Mouse (Mus musculus) midbrain, embryonic 12.5 days (tissue): ENCODE data around the gene AC140267.1. TPM values are rescaled to one million over a fixed set of nuclear protein-coding genes. Genes with fewer than 3 reads are reported as not detected.

Source experiments
- ATAC-seq: fragments of 200-750 bp; cut with Nextera tagmentation; 2 replicates; pipeline ENCODE4 v1.8.0; 2017; ENCODE audit warnings: low read depth, moderate TSS enrichment, moderate library complexity; ENCODE audit not compliant: low FRiP score
- H3K27ac ChIP-seq: fragments of 300-500 bp; sonication (generic); replicated peaks from 2 replicates; pipeline ENCODE4 v1.5.1; 2016; ENCODE audit warnings: mild to moderate bottlenecking
- H3K27me3 ChIP-seq: fragments of 300-500 bp; sonication (generic); 2 replicates; pipeline ENCODE4 v1.6.1; 2016; ENCODE audit warnings: mild to moderate bottlenecking
- H3K36me3 ChIP-seq: fragments of 300-500 bp; sonication (generic); 2 replicates; pipeline ENCODE4 v1.6.1; 2016
- H3K4me1 ChIP-seq: fragments of 300-500 bp; sonication (generic); 2 replicates; pipeline ENCODE4 v1.6.1; 2016
- H3K4me2 ChIP-seq: fragments of 300-500 bp; sonication (generic); replicated peaks from 2 replicates; pipeline ENCODE4 v1.6.1; 2016; ENCODE audit warnings: mild to moderate bottlenecking, moderate library complexity
- H3K4me3 ChIP-seq: fragments of 300-500 bp; sonication (generic); 2 replicates; pipeline ENCODE4 v1.5.1; 2016; ENCODE audit warnings: mild to moderate bottlenecking
- H3K9ac ChIP-seq: fragments of 300-500 bp; sonication (generic); replicated peaks from 2 replicates; pipeline ENCODE4 v1.6.1; 2016; ENCODE audit warnings: mild to moderate bottlenecking, moderate library complexity
- H3K9me3 ChIP-seq: fragments of 300-500 bp; sonication (generic); 2 replicates; pipeline ENCODE4 v1.6.1; 2016; ENCODE audit warnings: mild to moderate bottlenecking
- WGBS: fragments of 180-500 bp; shearing (Covaris S2); methylation state at CpG from one replicate; pipeline ENCODE4 v1.1.7; 2016; 5-methylcytosine and 5-hydroxymethylcytosine counted together
- polyA plus RNA-seq: library from polyadenylated mRNA; unstranded; fragments of >200 nt; fragmentation: Nextera tagmentation; extraction: Ambion mirVana; gene quantifications from 2 replicates; pipeline ENCODE4 v1.2.1, GENCODE M21; 2016

The AC140267.1 gene
- polyA plus RNA-seq, 1 experiment from 2014 or later, result 4.1 TPM

GRCm38 (mm10) chr15:80233053-80233452, 2.6 kb upstream of the AC140267.1 start:
- H3K4me2 ChIP-seq, result peak overlapping the region; percentile 69

GRCm38 (mm10) chr15:80233733-80234509, 1.7 kb upstream of the AC140267.1 start, which contains the start of gene Mief1:
Gene Mief1, plus strand, starts transcription at chr15:80234018.
- under 1% methylated on average over 66 of the region's 67 CpGs for WGBS
- Histone ChIP-seq H3K4me1 (peaks cover 18% of the 10 kb centered on the region), H3K27ac (peak within 1 kb of the TSS; percentile 76), H3K4me3 (peak within 1 kb of the TSS; percentile 79), H3K4me2 (peak within 1 kb of the TSS; percentile 69), H3K9me3 (no peaks in the 10 kb centered on the region), H3K27me3 (no peaks in the 10 kb centered on the region), H3K36me3 (peaks cover 33% of the 10 kb centered on the region), H3K9ac (peak within 1 kb of the TSS; percentile 81)
- ATAC-seq, result peak; percentile 96

More at GRCm38 (mm10) chr15:80233053-80233452, 2.6 kb upstream of the AC140267.1 start:
- H3K9me3 ChIP-seq, result no peaks in the 10 kb centered on the region
- H3K27me3 ChIP-seq, result no peaks in the 10 kb centered on the region
- ATAC-seq, result no peak
- H3K36me3 ChIP-seq, result peaks cover 24% of the 10 kb centered on the region
- H3K9ac ChIP-seq, result no peak overlapping the region
- H3K27ac ChIP-seq, result peak overlapping the region; percentile 76
- 64% methylated on average over 4 of the region's 4 CpGs for WGBS
- H3K4me1 ChIP-seq, result peaks cover 21% of the 10 kb centered on the region
- H3K4me3 ChIP-seq, result peak overlapping the region; percentile 79; the same call in 1 of the 2 replicates

- Histone ChIP-seq H3K36me3 (peaks cover 83% of the 10 kb centered on the region), H3K9ac (no peak overlapping the region), H3K4me1 (no peaks in the 10 kb centered on the region), H3K27ac (no peak overlapping the region), H3K27me3 (no peaks in the 10 kb centered on the region), H3K4me2 (no peak overlapping the region), H3K4me3 (no peak overlapping the region), H3K9me3 (no peaks in the 10 kb centered on the region)
- 97% methylated on average over 12 of the region's 12 CpGs for WGBS
- ATAC-seq, result no peak
Observed at GRCm38 (mm10) chr15:80248135-80248534, 12.5 kb downstream of the AC140267.1 start.

- no peak overlapping the region for H3K4me2 ChIP-seq
- ATAC-seq, result no peak
- WGBS, result 95% methylated on average over 1 of the region's 1 CpGs
Observed at GRCm38 (mm10) chr15:80248596-80248995, 13.0 kb downstream of the AC140267.1 start.

GRCm38 (mm10) chr15:80249672-80250071, 14.0 kb downstream of the AC140267.1 start:
- ATAC-seq, result no peak
- H3K36me3 ChIP-seq, result peaks cover 68% of the 10 kb centered on the region
- H3K27ac ChIP-seq, result no peak overlapping the region
- no peak overlapping the region for H3K4me2 ChIP-seq
- H3K9me3 ChIP-seq, result no peaks in the 10 kb centered on the region
- H3K27me3 ChIP-seq, result no peaks in the 10 kb centered on the region
- H3K4me3 ChIP-seq, result no peak overlapping the region
- no peak overlapping the region for H3K9ac ChIP-seq
- WGBS, result 98% methylated on average over 10 of the region's 10 CpGs
- peaks cover 14% of the 10 kb centered on the region for H3K4me1 ChIP-seq

More at GRCm38 (mm10) chr15:80248596-80248995, 13.0 kb downstream of the AC140267.1 start:
- Histone ChIP-seq H3K4me3 (no peak overlapping the region), H3K4me1 (peaks cover 4% of the 10 kb centered on the region; the same call in 1 of the 2 replicates), H3K9me3 (no peaks in the 10 kb centered on the region), H3K36me3 (peaks cover 78% of the 10 kb centered on the region), H3K27ac (no peak overlapping the region), H3K9ac (no peak overlapping the region), H3K27me3 (no peaks in the 10 kb centered on the region)

- no peak overlapping the region for H3K27ac ChIP-seq
- no peaks in the 10 kb centered on the region for H3K27me3 ChIP-seq
- WGBS, result 95% methylated on average over 6 of the region's 6 CpGs
- H3K4me3 ChIP-seq, result no peak overlapping the region
- no peaks in the 10 kb centered on the region for H3K9me3 ChIP-seq
- ATAC-seq, result no peak
- peaks cover 14% of the 10 kb centered on the region for H3K4me1 ChIP-seq
- H3K4me2 ChIP-seq, result no peak overlapping the region
- peaks cover 63% of the 10 kb centered on the region for H3K36me3 ChIP-seq
- H3K9ac ChIP-seq, result no peak overlapping the region
Observed at GRCm38 (mm10) chr15:80250586-80250985, 15.0 kb downstream of the AC140267.1 start.

GRCm38 (mm10) chr15:80253530-80253929, 17.9 kb downstream of the AC140267.1 start:
- 42% methylated on average over 2 of the region's 2 CpGs for WGBS
- H3K4me1 ChIP-seq, result peaks cover 34% of the 10 kb centered on the region
- no peak overlapping the region for H3K4me3 ChIP-seq
- peak overlapping the region; percentile 98; the same call in 1 of the 2 replicates for H3K27ac ChIP-seq
- H3K27me3 ChIP-seq, result no peaks in the 10 kb centered on the region
- H3K4me2 ChIP-seq, result peak overlapping the region; percentile 96; the same call in 1 of the 2 replicates
- ATAC-seq, result no peak
- peaks cover 60% of the 10 kb centered on the region for H3K36me3 ChIP-seq
- no peaks in the 10 kb centered on the region for H3K9me3 ChIP-seq
- H3K9ac ChIP-seq, result no peak overlapping the region

GRCm38 (mm10) chr15:80254207-80254606, 18.6 kb downstream of the AC140267.1 start:
- 56% methylated on average over 6 of the region's 6 CpGs for WGBS
- H3K4me3 ChIP-seq, result peak overlapping the region; percentile 99
- peak overlapping the region; percentile 80 for H3K9ac ChIP-seq
- no peaks in the 10 kb centered on the region for H3K9me3 ChIP-seq
- H3K27me3 ChIP-seq, result no peaks in the 10 kb centered on the region
- H3K4me2 ChIP-seq, result peak overlapping the region; percentile 96
- H3K36me3 ChIP-seq, result peaks cover 59% of the 10 kb centered on the region
- peak overlapping the region; percentile 98 for H3K27ac ChIP-seq
- no peak for ATAC-seq
- H3K4me1 ChIP-seq, result peaks cover 36% of the 10 kb centered on the region

- peaks cover 59% of the 10 kb centered on the region for H3K36me3 ChIP-seq
- H3K4me2 ChIP-seq, result peak within 1 kb of the TSS; percentile 96
- H3K4me3 ChIP-seq, result peak within 1 kb of the TSS; percentile 99
- under 1% methylated on average over 62 of the region's 62 CpGs for WGBS
- H3K27me3 ChIP-seq, result no peaks in the 10 kb centered on the region
- H3K9me3 ChIP-seq, result no peaks in the 10 kb centered on the region
- peak within 1 kb of the TSS; percentile 100 for H3K9ac ChIP-seq
- peaks cover 36% of the 10 kb centered on the region for H3K4me1 ChIP-seq
- ATAC-seq, result peak; percentile 97
- H3K27ac ChIP-seq, result peak within 1 kb of the TSS; percentile 98
Observed at GRCm38 (mm10) chr15:80254847-80255645, 19.4 kb downstream of the AC140267.1 start, which contains the start of gene Atf4. Gene Atf4, plus strand, starts transcription at chr15:80255184.

GRCm38 (mm10) chr15:80255646-80256121, 20.0 kb downstream of the AC140267.1 start:
- H3K27ac ChIP-seq, result peak overlapping the region; percentile 98
- H3K9me3 ChIP-seq, result no peaks in the 10 kb centered on the region
- WGBS, result under 1% methylated on average over 51 of the region's 51 CpGs
- H3K4me2 ChIP-seq, result peak overlapping the region; percentile 96
- no peaks in the 10 kb centered on the region for H3K27me3 ChIP-seq
- peak; percentile 50 for ATAC-seq
- peaks cover 36% of the 10 kb centered on the region for H3K4me1 ChIP-seq
- peak overlapping the region; percentile 99 for H3K4me3 ChIP-seq
- peaks cover 59% of the 10 kb centered on the region for H3K36me3 ChIP-seq
- peak overlapping the region; percentile 100 for H3K9ac ChIP-seq

- peaks cover 57% of the 10 kb centered on the region for H3K36me3 ChIP-seq
- H3K4me1 ChIP-seq, result peaks cover 36% of the 10 kb centered on the region
- ATAC-seq, result no peak
- peak overlapping the region; percentile 98 for H3K27ac ChIP-seq
- peak overlapping the region; percentile 99 for H3K4me3 ChIP-seq
- no peaks in the 10 kb centered on the region for H3K27me3 ChIP-seq
- H3K9ac ChIP-seq, result peak overlapping the region; percentile 100
- H3K9me3 ChIP-seq, result no peaks in the 10 kb centered on the region
- peak overlapping the region; percentile 96 for H3K4me2 ChIP-seq
- 14% methylated on average over 16 of the region's 16 CpGs for WGBS
Observed at GRCm38 (mm10) chr15:80256242-80256641, 20.6 kb downstream of the AC140267.1 start.
